17 mouse cellular contexts compared by ENCODE assay signal in genomic region chr5:126547841-126548240, GRCm38 (mm10).
"Had no signal": no experiment of that assay in that cellular context is flagged by ENCODE, and none has a peak within 500 bp of the region (broad histone marks: within the 10 kb centered on the region; RNA-seq: fewer than 3 reads in every experiment).

No protein-coding gene starts in this region.

- H3K4me1 ChIP-seq: neural tube, embryonic 12.5 days; stomach, embryonic 15.5 days had no signal

- H3K4me3 ChIP-seq: neural tube, embryonic 12.5 days; neural tube, embryonic 13.5 days; neural tube, embryonic 15.5 days; stomach, embryonic 15.5 days had no signal

- DNase-seq: retina, postnatal 1 day; right cerebral cortex, adult 18-20 months; right cerebral cortex, postnatal 14 days; right cerebral cortex, postnatal 25 days; right cerebral cortex, postnatal 4 days; spleen, adult 18-20 months; thymus, adult 18-20 months; thymus, adult 2 months; thymus, postnatal 14 days; thymus, postnatal 25 days; thymus, postnatal 36 days; thymus, postnatal 4 days had no signal

- H3K27ac ChIP-seq: neural tube, embryonic 12.5 days; neural tube, embryonic 13.5 days; neural tube, embryonic 15.5 days; stomach, embryonic 15.5 days; stomach, postnatal 0 days had no signal
